Mouse (Mus musculus): ENCODE measurements around the gene Cdk10. TPM values are rescaled to one million over a fixed set of nuclear protein-coding genes. Genes with fewer than 3 reads are reported as not detected.

Gene Cdk10
- polyA plus RNA-seq, 1 experiment from 2014 or later = 36.8 TPM

DNA sequence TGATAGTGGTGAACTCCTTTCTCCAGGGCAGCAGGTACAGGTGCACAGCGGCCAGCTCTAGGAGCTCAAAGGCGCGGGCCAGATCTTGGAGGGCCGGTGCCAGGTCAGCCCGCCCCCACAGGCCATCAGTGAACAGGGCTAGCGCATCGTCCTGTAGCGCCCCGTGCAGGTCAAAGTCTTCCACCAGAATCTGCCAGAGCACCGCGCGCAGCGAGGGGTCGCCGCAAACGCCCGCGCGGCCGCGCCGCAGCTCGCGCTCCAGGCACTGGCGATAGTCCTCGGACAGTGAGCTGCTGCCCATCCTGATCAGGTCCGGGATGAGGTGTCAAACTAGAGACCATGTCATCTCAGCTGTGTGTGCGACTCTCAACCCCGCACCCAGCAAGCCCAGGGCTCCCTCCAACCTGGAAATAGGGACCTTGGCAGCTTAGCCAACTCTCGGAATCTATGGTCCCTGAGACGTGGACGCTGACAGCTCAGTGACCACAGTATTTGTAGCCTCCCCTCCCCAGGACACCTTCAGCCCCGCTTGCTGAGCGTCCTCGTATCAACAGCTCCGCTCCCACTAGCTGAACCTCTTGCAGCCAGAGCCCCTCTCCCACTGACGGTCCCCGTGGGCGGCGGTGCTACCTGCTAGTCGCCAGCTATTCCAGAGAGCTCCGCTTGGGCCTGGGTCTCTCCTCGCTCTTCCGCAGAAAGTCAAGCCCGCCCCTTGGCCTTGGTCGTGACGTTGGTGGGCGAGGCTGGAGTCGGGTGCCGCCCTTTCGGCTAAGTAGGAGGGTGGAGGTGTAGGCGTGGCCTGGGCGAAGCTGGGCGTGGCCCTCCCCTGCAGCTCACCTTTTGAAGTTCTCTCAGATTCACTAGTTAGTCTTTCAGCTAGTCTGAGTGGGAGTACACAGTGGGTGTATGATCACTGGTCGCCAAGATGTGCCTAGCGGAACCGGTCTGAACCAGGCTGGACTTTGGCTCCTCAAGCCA is 11.2 kb downstream of the Cdk10 start, which contains the start of gene Spata2l:
Gene Spata2l, minus strand, starts transcription at position 714 of the 978 bp plus-strand sequence.
- no peak within 1 kb of the TSS for H3K27ac ChIP-seq
- WGBS = 4% methylated on average over 57 of the region's 57 CpGs

DNA sequence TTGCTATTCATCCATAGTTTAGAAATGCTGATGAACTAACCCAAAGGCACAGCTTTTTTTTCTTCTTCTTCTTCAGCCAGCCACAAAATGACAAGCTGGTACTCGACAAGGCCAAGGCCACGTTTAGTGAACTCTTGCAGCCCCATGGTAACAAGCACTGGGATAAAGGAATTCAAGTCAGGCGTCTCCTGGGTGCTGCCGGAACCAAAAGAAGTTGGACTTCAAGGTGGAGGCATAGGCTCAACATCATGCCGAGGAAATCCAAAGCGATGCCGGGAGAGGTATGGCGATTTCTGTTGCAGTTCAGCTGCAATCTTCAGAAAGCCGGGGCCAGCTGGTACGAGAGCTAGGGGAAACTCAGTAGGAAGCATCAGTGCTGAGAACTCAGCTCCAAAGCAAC is 14.8 kb downstream of the Cdk10 start:
- Histone ChIP-seq H3K4me3 (no peak overlapping the region), H3K36me3 (replicated peaks) (peaks cover 28% of the 10 kb centered on the region), H3K9me3 (no peaks in the 10 kb centered on the region), H3K27me3 (ENCODE audit: poor library complexity, severe bottlenecking) (peaks cover 31% of the 10 kb centered on the region), H3K27ac (no peak overlapping the region), H3K4me1 (peaks cover 29% of the 10 kb centered on the region)
- WGBS = 86% methylated on average over 10 of the region's 10 CpGs
- DNase-seq (ENCODE audit: extremely low spot score, low spot score) = no peak

More for the DNA sequence above, 11.2 kb downstream of the Cdk10 start, which contains the start of gene Spata2l:
- H3K4me1 ChIP-seq = peaks cover 47% of the 10 kb centered on the region
- H3K36me3 ChIP-seq (replicated peaks) = peaks cover 3% of the 10 kb centered on the region; the same call in 1 of the 2 replicates
- H3K27me3 ChIP-seq (ENCODE audit: poor library complexity, severe bottlenecking) = peaks cover 55% of the 10 kb centered on the region
- DNase-seq (ENCODE audit: extremely low spot score, low spot score) = peak; percentile 91
- peak within 1 kb of the TSS; percentile 61 for H3K4me3 ChIP-seq
- H3K9me3 ChIP-seq = no peaks in the 10 kb centered on the region

DNA sequence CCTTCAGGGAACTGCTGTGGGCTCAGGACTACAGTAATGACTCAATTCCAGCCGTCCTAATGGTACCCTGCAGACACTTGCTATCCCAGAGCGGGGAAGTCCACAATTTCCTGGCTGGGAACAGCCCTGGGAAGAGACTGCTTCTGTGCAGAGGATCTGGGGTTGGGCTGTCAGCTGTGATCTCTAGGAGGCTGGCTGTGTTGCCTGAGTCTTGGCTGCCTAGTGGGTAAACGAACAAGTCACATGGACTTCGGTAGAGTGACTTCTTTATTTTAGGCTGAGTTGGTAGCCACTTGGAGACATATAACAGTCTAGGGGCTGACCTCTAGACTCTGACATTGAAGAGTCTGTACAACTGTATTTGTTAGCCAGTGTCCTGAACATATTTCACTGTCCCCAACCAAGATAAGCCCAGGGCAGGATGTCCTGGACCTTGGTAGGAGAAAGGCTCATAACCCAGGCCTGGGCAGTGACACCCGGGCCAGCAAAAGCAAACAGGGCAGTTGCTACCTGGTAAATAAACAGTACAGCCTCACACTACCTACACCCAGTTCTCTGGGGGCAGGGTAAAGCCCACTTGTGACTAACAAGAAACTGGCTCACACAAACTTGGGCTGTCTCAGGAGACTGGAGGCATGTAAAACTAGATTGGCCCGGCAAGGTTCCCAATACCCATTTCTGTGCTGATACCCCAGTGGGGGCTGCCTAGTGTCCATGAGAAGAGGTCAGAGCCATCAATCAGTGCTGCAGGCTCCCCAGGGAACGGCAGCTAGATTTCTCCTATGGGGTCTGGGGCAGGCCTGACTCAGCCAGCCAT is 17.7 kb downstream of the Cdk10 start:
- peaks cover under 1% of the 10 kb centered on the region; the same call in 1 of the 2 replicates for H3K4me1 ChIP-seq
- peaks cover 1% of the 10 kb centered on the region; the same call in 1 of the 2 replicates for H3K27me3 ChIP-seq (ENCODE audit: poor library complexity, severe bottlenecking)
- H3K36me3 ChIP-seq (replicated peaks) = peaks cover 57% of the 10 kb centered on the region
- H3K27ac ChIP-seq = no peak overlapping the region
- WGBS = 90% methylated on average over 7 of the region's 7 CpGs
- H3K4me3 ChIP-seq = no peak overlapping the region
- no peak for DNase-seq (ENCODE audit: extremely low spot score, low spot score)
- no peaks in the 10 kb centered on the region for H3K9me3 ChIP-seq

DNA sequence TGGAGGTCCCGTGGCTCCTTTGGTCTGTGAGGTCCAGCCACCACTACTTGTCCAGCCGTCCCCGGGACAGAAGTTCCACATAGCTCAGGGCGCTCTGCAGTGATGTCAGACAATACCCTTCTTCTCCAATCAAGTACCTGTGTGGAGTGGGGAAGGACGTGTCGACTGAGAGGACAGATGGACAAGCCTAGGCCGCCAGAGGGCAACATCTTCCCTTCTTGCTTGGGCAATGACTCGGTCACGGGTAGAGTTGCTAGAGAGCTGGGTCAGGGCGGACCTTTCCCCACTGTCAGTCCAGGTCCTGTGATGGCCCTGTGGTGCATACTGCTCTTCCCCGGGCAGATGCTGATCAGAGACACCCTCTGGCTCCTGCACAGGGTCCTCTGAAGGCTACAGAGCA is 18.4 kb downstream of the Cdk10 start:
- H3K9me3 ChIP-seq = no peaks in the 10 kb centered on the region
- H3K27ac ChIP-seq = no peak overlapping the region
- no peaks in the 10 kb centered on the region for H3K4me1 ChIP-seq
- peaks cover 64% of the 10 kb centered on the region for H3K36me3 ChIP-seq (replicated peaks)
- H3K27me3 ChIP-seq (ENCODE audit: poor library complexity, severe bottlenecking) = no peaks in the 10 kb centered on the region
- WGBS = 71% methylated on average over 11 of the region's 11 CpGs
- DNase-seq (ENCODE audit: extremely low spot score, low spot score) = no peak
- no peak overlapping the region for H3K4me3 ChIP-seq

DNA sequence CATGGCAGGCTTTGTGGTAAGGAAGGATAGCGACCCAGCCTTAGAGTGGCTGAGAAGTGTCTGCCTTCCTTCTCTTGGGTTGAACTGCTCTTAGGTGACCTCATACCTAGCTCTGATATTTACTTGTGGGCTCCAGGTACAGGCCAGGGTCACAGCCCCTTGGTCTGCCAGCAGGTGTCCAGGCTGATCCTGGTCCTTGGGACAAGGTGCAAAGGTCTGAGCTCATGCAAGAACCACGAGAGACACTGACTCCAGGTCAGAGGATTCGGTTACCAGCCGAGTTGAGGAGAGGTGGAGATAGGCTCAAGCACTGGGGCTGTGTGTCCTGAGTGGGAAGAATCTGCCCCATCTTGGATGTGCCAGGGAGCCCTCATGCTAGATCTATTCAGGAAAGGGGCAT is 19.7 kb downstream of the Cdk10 start:
- peaks cover 78% of the 10 kb centered on the region for H3K36me3 ChIP-seq (replicated peaks)
- no peak for DNase-seq (ENCODE audit: extremely low spot score, low spot score)
- WGBS = 94% methylated on average over 4 of the region's 4 CpGs
- no peaks in the 10 kb centered on the region for H3K9me3 ChIP-seq
- no peak overlapping the region for H3K4me3 ChIP-seq
- H3K27ac ChIP-seq = no peak overlapping the region
- no peaks in the 10 kb centered on the region for H3K27me3 ChIP-seq (ENCODE audit: poor library complexity, severe bottlenecking)
- H3K4me1 ChIP-seq = no peaks in the 10 kb centered on the region

DNA sequence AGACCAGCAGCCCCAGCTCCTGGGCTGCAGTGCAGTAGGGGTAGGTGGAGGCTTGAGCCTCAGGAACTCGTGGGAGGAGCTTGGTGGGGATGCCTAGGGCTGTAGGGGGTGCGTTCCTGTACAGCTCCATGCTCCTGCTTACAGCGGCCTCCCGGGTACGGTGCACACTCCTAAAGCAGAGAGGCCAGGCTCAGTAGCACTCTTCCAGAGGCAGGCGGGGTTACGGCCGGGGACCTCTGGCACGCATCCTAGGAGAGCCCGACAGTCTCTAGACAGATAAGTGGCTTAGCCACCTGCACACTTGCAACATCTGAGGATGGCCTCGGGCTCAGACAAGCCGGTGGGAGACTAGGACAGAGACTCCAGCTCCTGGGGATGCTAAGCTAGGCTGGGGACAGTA is 20.9 kb downstream of the Cdk10 start:
- WGBS = 91% methylated on average over 12 of the region's 12 CpGs
- no peaks in the 10 kb centered on the region for H3K4me1 ChIP-seq
- H3K27ac ChIP-seq = no peak overlapping the region
- H3K9me3 ChIP-seq = no peaks in the 10 kb centered on the region
- no peak for DNase-seq (ENCODE audit: extremely low spot score, low spot score)
- H3K36me3 ChIP-seq (replicated peaks) = peaks cover 89% of the 10 kb centered on the region
- no peaks in the 10 kb centered on the region for H3K27me3 ChIP-seq (ENCODE audit: poor library complexity, severe bottlenecking)
- no peak overlapping the region for H3K4me3 ChIP-seq

DNA sequence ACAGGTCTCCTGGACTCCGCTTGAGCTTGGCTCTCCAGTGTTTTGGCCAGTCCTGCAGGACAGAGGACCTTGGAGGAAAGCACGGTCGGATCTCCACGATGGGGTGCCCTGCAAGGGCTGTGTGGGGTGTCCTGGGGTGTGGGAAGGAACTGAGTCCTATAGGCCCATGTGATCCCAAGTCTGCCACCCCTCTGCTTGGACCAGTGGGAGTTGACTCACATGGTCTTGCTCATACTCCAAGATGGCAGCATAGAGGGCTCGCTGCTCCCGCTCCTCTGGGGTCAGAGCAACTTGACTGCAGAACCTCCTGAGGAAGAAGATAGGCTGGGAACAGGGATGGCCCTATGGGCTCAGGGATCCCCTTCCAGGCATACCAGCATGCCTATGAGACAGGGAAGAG is 23.1 kb downstream of the Cdk10 start:
- H3K27ac ChIP-seq = no peak overlapping the region
- H3K4me3 ChIP-seq = no peak overlapping the region
- peaks cover 95% of the 10 kb centered on the region for H3K36me3 ChIP-seq (replicated peaks)
- DNase-seq (ENCODE audit: extremely low spot score, low spot score) = no peak
- WGBS = 96% methylated on average over 6 of the region's 6 CpGs
- H3K9me3 ChIP-seq = no peaks in the 10 kb centered on the region
- H3K27me3 ChIP-seq (ENCODE audit: poor library complexity, severe bottlenecking) = no peaks in the 10 kb centered on the region
- H3K4me1 ChIP-seq = peaks cover 8% of the 10 kb centered on the region

DNA sequence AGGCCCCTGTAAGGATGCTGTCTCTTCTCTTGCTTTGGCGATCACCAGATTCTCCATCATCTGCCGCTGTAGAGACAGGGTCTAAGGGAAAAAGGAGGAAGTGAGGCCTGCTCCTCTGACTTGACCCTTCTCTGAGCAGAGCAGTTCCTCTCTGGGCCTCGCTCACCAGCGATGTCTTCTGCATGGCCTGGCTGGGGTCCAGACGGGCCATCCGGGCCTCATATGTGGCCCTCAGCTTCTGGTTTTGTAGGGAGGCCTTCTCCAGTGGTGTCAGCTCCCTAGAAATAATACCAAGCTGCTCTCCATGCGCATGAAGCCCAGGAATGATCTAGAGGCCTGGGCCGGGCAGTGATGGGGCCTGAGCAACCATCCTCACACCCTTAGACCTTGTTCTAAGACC is 24.0 kb downstream of the Cdk10 start:
- Histone ChIP-seq H3K4me1 (peaks cover 16% of the 10 kb centered on the region), H3K4me3 (no peak overlapping the region), H3K27me3 (ENCODE audit: poor library complexity, severe bottlenecking) (no peaks in the 10 kb centered on the region), H3K36me3 (replicated peaks) (peaks cover 87% of the 10 kb centered on the region), H3K27ac (no peak overlapping the region), H3K9me3 (no peaks in the 10 kb centered on the region)
- DNase-seq (ENCODE audit: extremely low spot score, low spot score) = no peak
- WGBS = 94% methylated on average over 8 of the region's 8 CpGs

DNA sequence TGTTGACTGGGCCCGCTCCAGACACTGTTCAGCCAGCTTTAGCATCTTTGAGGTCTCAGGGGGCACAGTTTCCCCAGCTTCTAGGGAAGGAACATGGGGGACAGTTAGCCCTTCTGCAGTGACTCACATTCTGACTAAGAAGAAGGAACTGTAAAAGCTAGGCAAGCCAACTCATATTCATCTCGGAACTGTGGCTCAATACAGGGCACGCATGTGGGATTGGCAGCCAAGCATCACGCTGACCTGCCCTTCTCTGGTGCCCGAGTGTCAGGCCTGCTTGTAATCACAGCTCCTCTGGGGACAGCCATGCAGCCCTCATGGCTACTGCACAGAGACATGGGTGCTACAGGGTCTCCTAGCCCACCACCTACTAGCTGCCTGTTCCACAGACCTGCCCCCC is 26.3 kb downstream of the Cdk10 start:
- Histone ChIP-seq H3K27ac (no peak overlapping the region), H3K9me3 (no peaks in the 10 kb centered on the region), H3K36me3 (replicated peaks) (peaks cover 68% of the 10 kb centered on the region), H3K4me1 (peaks cover 32% of the 10 kb centered on the region), H3K4me3 (no peak overlapping the region), H3K27me3 (ENCODE audit: poor library complexity, severe bottlenecking) (no peaks in the 10 kb centered on the region)
- 95% methylated on average over 5 of the region's 5 CpGs for WGBS
- DNase-seq (ENCODE audit: extremely low spot score, low spot score) = no peak

DNA sequence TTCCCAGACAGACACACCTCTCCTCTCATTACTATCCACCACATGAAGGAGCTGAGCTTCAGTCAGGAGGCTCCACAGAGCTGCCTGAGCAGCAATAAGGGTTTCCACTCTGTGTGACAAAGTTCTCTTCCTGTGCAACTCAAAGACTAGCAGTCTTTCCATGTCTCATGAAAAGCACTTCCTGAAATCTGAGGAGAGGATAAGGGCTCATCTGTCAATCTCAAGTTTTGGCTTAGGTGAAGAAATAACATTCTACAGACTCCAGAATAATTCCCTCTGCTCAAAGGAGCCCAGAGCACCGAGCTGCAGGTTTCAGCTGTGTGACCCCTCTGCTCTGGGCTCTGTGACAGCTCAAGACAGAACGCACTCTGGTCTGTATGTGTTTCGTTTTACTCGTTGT is 28.3 kb downstream of the Cdk10 start:
- peak overlapping the region; percentile 94 for H3K4me3 ChIP-seq
- no peaks in the 10 kb centered on the region for H3K27me3 ChIP-seq (ENCODE audit: poor library complexity, severe bottlenecking)
- H3K27ac ChIP-seq = no peak overlapping the region
- WGBS = 74% methylated on average over 4 of the region's 4 CpGs
- H3K36me3 ChIP-seq (replicated peaks) = peaks cover 68% of the 10 kb centered on the region
- H3K9me3 ChIP-seq = no peaks in the 10 kb centered on the region
- peaks cover 40% of the 10 kb centered on the region for H3K4me1 ChIP-seq
- DNase-seq (ENCODE audit: extremely low spot score, low spot score) = no peak

DNA sequence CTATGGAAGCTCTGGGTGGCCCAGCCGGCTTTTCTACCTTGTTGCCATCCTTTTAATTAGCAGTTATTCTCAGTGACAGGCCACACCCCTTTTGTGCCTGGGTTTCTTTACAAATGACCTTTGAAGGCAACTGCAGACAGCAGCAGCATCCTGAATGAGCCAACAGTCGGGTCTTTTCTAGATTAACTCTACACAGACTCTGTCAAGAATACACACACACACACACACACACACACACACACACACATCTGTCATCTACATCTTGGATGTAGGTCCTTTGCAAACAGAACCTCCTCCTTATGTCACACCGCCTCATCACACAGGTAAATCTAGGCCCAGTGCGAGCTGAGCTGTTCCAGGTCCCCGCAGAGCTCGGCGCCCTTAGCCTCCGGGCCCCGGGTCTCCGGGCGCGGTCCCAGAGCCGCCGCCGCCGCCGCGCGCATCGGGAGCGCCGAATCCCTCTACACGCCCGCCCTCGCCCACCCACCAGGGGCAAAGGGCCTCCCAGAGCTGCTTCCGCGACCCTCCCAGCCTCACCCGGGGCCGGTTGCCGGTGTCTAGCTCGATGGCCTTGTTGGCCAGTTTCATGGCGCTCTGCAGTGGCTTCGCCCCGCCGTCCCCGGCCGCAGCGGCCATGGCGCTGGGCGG is 28.9 kb downstream of the Cdk10 start:
- H3K9me3 ChIP-seq = no peaks in the 10 kb centered on the region
- H3K27ac ChIP-seq = peak overlapping the region; percentile 93
- peaks cover 40% of the 10 kb centered on the region for H3K4me1 ChIP-seq
- under 1% methylated on average over 40 of the region's 40 CpGs for WGBS
- peak overlapping the region; percentile 94 for H3K4me3 ChIP-seq
- no peaks in the 10 kb centered on the region for H3K27me3 ChIP-seq (ENCODE audit: poor library complexity, severe bottlenecking)
- DNase-seq (ENCODE audit: extremely low spot score, low spot score) = no peak
- H3K36me3 ChIP-seq (replicated peaks) = peaks cover 68% of the 10 kb centered on the region

DNA sequence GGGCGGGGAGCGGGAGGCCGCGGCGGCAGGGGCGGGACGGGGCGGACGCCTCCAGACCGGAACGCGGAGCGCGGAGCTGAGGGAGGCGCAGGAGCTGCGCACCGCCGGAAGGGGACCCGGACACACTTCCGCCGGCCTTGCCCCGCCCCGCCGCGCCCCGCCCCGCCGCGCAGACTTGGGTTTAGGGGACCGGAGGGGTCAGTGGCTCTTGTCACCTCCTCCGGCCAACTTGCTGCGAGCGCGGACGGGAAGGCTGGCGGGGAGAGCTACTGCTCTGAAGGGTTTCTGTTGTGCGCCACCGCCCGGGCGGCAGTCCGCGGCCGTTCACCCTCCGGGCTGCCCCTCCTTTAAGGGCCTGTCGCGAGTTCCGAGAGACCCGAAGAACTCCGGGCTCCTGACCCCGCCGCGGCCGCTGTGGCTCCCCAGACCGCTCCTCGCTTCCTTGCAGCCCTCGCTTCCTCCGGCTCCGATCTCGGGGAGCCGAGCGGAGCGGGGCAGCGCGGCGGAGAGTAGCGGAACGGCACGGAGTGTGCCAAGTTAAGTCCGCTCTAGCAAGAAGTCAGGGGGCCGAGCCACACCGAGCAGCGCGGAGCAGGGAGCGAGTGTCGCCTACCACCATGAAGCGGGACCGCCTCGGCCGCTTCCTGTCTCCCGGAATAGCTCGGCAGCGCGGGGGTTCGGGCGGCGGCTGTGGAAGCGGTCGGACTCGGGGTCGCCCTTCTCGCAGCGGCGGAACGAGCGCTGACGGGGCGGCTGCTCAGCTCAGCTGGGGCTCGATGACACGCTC is 29.6 kb downstream of the Cdk10 start, which contains the start of the genes Zfp276 and Vps9d1:
Gene Zfp276, plus strand, starts transcription at position 97 of the 787 bp plus-strand sequence.
Gene Vps9d1, minus strand, starts transcription at position 250 of the 787 bp plus-strand sequence.
- H3K36me3 ChIP-seq (replicated peaks) = peaks cover 68% of the 10 kb centered on the region
- peak; percentile 86 for DNase-seq (ENCODE audit: extremely low spot score, low spot score)
- H3K27me3 ChIP-seq (ENCODE audit: poor library complexity, severe bottlenecking) = no peaks in the 10 kb centered on the region
- H3K4me3 ChIP-seq = peak within 1 kb of the TSS; percentile 94
- H3K27ac ChIP-seq = peak within 1 kb of the TSS; percentile 93
- under 1% methylated on average over 99 of the region's 99 CpGs for WGBS
- H3K9me3 ChIP-seq = no peaks in the 10 kb centered on the region
- peaks cover 40% of the 10 kb centered on the region for H3K4me1 ChIP-seq
